Mouse (Mus musculus) lung, adult 2 months (tissue): Measurements from ENCODE around the gene Fbxo47.

Source experiments
- CTCF ChIP-seq: fragments of 200-500 bp; IDR thresholded peaks from 2 replicates; pipeline ENCODE4 v1.5.1; 2011; ENCODE audit warnings: mild to moderate bottlenecking, low read length, control low read depth; ENCODE audit not compliant: insufficient read depth
- POLR2A ChIP-seq: fragments of 200-500 bp; IDR thresholded peaks from 2 replicates; pipeline ENCODE4 v1.6.1; 2011; ENCODE audit warnings: low read depth, mild to moderate bottlenecking, control low read depth, low read length, borderline replicate concordance; ENCODE audit errors: extremely low read depth

GRCm38 (mm10) chr11:97839441-97840134 is 44.4 kb downstream of the Fbxo47 start:
- TF ChIP-seq POLR2A (no peak), CTCF (no peak)
